9 mouse cellular contexts compared by ENCODE assay signal in the genomic region with DNA sequence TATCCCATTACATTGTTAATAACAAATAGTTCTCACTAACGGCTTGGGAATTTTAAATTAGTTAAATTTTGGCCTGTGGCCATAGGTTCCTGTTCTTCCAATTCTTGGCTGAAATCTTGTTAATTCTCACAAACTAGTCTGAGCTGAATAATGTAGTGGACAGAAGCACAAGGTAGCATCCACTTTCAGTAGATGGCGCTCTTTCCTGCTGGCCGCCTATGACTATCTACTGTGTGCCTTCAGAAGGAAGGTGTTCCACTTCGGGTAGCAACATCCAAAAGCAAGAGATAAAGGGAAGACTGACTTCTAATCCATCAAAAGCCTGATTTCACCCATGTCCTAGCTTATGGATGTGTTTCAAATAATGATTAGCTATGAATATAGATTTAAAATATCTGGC.
DNase-seq lines count a peak whose midpoint lies in the region; ATAC-seq lines count a peak whose summit lies in the region.
"Had no signal": no experiment of that assay in that cellular context is flagged by ENCODE, and none has a peak within 500 bp of the region (broad histone marks: within the 10 kb centered on the region; RNA-seq: fewer than 3 reads in every experiment).

No protein-coding gene starts in this region.

- ATAC-seq in forebrain, embryonic 11.5 days (replicated peaks; ENCODE audit: low FRiP score): no peak

- 50% methylated on average over 4 of the region's 4 CpGs for WGBS in forebrain, embryonic 11.5 days

- H3K36me3 ChIP-seq in forebrain, embryonic 11.5 days (ENCODE audit: control insufficient read depth, insufficient read depth, low read length): no peaks in the 10 kb centered on the region
- H3K36me3 ChIP-seq: embryonic facial prominence, embryonic 13.5 days had no signal

- H3K4me1 ChIP-seq in forebrain, embryonic 11.5 days (replicated peaks; ENCODE audit: control insufficient read depth, insufficient read depth, low read length): no peaks in the 10 kb centered on the region
- H3K4me1 ChIP-seq: embryonic facial prominence, embryonic 13.5 days had no signal

- DNase-seq in adrenal gland, adult (ENCODE audit: inconsistent age in 2 of 2, low spot score in 1 of 2): peak; percentile 9 to 56
- DNase-seq in adrenal gland, postnatal 4 days (ENCODE audit: low spot score in 2 of 2): no peak
- DNase-seq in left cerebral cortex, adult 18-20 months (ENCODE audit: low spot score in 2 of 2): peak; percentile 44 to 53
- no peak for DNase-seq in left cerebral cortex, adult 11 months (ENCODE audit: low spot score)
- peak; percentile 71 for DNase-seq in brain, adult 2 months (ENCODE audit: low read depth, low spot score)
- DNase-seq in left cerebral cortex, postnatal 14 days (ENCODE audit: low spot score in 2 of 2): peak; percentile 34 to 55
- DNase-seq in natural killer cell, adult 2 months (ENCODE audit: low spot score in 2 of 2): no peak
- no peak for DNase-seq in forebrain, embryonic 11.5 days (ENCODE audit: low spot score)

- H3K27me3 ChIP-seq in forebrain, embryonic 11.5 days (ENCODE audit: control insufficient read depth, insufficient read depth, low read length): no peaks in the 10 kb centered on the region
- H3K27me3 ChIP-seq: embryonic facial prominence, embryonic 13.5 days had no signal

- intact Hi-C loops in left cerebral cortex, postnatal 14 days (cut with DNase I): no loop called here

- H3K27ac ChIP-seq in forebrain, embryonic 11.5 days (ENCODE audit: low read depth, low read length): no peak overlapping the region
- H3K27ac ChIP-seq: embryonic facial prominence, embryonic 13.5 days had no signal

- no peak overlapping the region for H3K4me2 ChIP-seq in forebrain, embryonic 11.5 days (ENCODE audit: low read depth, low read length, severe bottlenecking)
- H3K4me2 ChIP-seq: embryonic facial prominence, embryonic 13.5 days had no signal

- H3K4me3 ChIP-seq in forebrain, embryonic 11.5 days (ENCODE audit: low read depth, low read length): no peak overlapping the region
- H3K4me3 ChIP-seq: embryonic facial prominence, embryonic 13.5 days had no signal

- no peak overlapping the region for H3K9ac ChIP-seq in forebrain, embryonic 11.5 days (ENCODE audit: low read length)
- H3K9ac ChIP-seq: embryonic facial prominence, embryonic 13.5 days had no signal

- no peaks in the 10 kb centered on the region for H3K9me3 ChIP-seq in forebrain, embryonic 11.5 days (ENCODE audit: control insufficient read depth, low read length)
- H3K9me3 ChIP-seq: embryonic facial prominence, embryonic 13.5 days had no signal

Comparison
In these comparisons a context has a peak if more than half of its experiments do, and no peak if none do; other contexts are left out.
1. DNase-seq: peak in adrenal gland, adult (2 of 2), left cerebral cortex, adult 18-20 months (2 of 2), brain, adult 2 months (single experiment) and left cerebral cortex, postnatal 14 days (2 of 2); none in adrenal gland, postnatal 4 days (0 of 2), left cerebral cortex, adult 11 months (single experiment), natural killer cell, adult 2 months (0 of 2) and forebrain, embryonic 11.5 days (single experiment).